Mouse (Mus musculus) T-helper 1 cell (primary cell): Measurements from ENCODE around the gene Atxn7l1.

Source experiments
- in situ Hi-C: fragments of 300-600 bp; cut with MboI, MseI; formaldehyde crosslinking; loops from one replicate; pipeline ENCODE4 v1.15.1; 2025; ENCODE audit warnings: high pct_unique_total_duplicates

The Atxn7l1 gene

DNA sequence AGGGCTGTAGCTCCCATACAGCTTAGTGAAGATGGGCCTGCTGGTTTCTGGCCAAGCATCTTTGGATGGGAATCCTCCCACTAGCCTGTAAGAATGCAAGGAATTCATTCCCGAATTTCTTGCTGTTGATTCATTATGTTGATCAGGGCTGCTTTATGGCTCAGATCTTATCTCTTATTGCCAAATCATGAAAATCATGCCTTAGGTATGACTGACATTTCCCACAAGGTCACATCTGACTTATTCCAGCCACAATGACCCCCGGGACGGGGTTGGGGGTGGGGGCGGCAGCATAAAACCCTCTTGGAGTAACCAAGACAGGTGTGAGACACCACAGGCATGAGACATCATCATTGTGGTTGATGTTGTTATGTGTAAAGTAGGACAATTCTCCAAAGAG, 34.4 kb downstream of the Atxn7l1 start:
- in situ Hi-C loops, result loop anchor here (5.0 kb wide), 1 partner anchor 100 kb away; no protein-coding TSS in a partner anchor

DNA sequence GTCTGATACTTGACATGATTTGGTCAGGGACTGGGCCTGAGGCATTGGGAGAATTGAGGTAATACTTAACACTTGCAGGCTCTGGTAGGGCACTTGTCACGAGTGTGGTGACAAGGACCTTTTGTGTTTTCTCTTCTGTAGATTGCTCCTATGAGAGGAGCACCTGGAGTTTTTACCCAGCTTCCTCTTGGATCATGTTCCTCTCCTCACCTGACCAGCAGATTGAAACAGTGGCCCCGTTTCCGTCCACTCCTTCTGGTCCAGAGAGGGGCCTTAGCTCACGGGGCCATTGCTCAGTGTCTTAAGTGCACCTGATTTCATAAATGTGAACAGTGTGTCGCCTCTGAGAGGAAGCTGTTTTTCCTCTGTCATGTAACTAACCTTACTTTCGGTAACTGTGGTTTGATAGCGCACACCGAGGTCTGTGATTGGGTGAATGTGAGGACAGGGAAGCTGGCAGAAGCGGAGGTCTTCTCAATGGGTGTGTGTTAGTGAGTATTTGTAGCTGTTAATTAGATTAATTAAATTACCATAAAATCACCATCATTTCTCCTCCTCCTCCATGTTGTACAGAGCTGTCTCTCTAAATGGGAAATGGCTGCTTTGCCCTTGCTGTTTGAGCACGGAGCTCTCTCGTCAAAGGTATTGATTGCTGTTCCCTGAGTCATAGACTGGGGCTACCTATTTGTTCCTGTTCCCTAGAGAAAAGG, 35.1 kb downstream of the Atxn7l1 start:
- in situ Hi-C loops, result loop anchor here (5.0 kb wide), 1 partner anchor 100 kb away; no protein-coding TSS in a partner anchor

DNA sequence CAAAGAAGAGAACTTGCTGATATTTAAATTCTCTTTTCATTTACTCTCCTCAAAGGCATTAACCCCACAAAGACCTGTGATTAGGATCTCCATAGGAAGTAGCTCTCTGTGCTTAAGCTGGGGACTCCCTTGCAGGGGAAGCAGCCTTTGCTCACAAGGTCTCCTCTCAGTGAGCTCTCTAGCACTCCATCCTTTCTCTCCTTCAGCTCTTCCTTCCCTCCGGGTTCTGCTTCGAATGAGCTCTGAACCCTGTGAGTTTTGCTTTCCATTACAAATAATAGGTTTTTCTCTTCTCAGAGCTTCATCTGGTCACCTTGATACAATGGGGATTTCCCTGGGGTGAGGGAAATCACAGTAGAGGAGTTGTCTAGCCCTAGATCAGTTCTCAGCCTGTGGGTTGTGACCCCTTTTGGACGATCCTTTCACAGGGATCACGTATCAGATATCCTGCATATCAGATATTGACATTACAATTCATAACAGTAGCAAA, 35.7 kb downstream of the Atxn7l1 start:
- in situ Hi-C loops, result loop anchor here (5.0 kb wide), 1 partner anchor 99 kb away; no protein-coding TSS in a partner anchor

DNA sequence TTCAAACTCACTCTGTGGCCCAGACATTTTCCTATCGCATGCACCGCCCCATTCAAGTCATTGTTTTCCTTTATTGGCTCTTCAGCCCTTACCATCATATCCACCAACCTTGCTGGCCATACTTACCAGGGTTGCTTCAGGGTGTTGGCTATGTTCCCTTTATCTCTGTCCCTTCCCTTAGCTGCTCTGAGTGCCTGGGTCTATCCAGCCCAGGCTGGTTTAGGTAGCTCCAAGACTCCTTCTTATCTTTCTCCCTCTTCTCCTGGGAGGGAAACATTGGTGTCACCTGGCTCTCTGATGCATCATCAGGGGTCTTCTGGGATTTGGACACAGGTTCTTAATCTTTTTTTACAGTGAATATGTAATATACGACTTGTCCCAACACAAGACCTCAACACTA, 36.6 kb downstream of the Atxn7l1 start:
- in situ Hi-C loops, result loop anchor here (5.0 kb wide), 1 partner anchor 98 kb away; no protein-coding TSS in a partner anchor

DNA sequence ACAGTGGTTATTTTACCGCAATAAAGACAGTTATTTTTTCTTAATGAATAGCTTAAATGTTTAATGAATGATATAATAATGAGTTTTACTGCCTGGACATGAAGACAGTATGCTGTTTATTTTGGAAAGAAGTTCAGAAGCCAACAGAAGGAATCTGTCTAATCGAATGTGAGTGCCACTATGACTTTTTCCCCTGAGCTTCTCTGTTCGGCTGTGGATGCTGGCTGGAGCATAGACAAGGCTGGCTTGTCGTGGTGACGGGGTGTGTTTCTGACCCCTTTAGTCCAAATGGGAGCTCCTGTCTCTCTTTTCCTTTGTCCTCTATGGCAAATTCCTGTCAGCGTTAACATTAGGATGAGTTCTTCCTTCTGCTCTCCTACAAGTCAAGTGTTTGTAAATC, 37.6 kb downstream of the Atxn7l1 start:
- in situ Hi-C loops, result no loop called here

DNA sequence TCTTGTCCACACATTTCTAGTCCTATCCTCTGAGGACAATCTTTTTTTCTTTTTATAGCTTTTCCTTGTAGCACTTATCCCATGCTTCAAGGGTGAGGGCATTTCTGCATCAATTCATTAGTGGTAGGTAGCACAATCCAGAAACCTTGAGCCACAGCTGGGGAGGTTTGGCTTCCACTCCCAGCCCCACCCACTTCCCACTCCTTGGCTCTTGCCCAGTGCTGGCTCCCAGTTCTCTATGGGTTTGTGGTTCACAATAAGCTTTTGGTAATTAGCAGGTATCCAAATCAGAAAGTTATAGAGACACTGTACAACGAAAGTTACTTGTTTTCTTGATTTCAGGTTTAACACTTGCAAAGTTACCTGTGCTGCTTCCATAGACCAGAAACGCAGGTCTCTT, 38.8 kb downstream of the Atxn7l1 start:
- in situ Hi-C loops, result no loop called here

DNA sequence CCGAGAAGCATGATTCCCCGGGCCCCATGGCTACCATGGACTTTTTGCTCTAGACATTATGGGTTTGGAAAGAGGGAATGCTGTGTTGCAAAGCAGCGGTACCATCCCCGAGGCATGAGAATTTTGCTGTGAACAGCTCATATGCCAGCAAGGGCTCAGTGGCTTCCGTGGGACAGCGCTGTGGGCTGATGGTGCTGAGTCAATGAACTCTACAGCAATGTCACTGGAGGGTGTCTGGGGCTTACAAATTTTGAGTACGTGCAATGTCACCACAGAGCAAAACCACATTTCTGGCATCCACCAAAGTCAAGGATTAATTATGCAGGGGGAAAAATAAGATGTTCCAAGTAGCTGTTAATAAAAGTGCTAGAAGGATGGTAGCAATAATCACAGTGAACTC, 42.6 kb downstream of the Atxn7l1 start:
- in situ Hi-C loops, result no loop called here

DNA sequence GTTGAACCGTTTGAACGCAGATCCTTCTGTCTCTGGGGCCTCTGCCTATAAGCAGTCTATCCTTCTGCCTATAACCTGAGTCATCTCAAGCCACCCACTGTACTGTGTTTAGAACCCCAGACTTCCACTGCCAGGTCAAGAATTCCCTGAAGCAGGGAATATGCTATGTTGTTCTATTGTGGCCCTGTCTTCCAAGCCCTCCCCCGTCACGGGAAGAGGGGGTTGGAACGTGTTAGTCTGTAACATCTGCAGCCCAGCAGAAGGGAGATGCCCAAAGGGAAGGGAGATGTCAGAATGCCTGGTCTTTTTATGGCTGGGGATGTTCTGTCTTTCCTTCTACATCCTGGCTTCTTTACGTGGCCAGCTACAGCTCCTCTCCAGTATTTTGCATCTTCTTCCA, 43.1 kb downstream of the Atxn7l1 start:
- in situ Hi-C loops, result no loop called here

DNA sequence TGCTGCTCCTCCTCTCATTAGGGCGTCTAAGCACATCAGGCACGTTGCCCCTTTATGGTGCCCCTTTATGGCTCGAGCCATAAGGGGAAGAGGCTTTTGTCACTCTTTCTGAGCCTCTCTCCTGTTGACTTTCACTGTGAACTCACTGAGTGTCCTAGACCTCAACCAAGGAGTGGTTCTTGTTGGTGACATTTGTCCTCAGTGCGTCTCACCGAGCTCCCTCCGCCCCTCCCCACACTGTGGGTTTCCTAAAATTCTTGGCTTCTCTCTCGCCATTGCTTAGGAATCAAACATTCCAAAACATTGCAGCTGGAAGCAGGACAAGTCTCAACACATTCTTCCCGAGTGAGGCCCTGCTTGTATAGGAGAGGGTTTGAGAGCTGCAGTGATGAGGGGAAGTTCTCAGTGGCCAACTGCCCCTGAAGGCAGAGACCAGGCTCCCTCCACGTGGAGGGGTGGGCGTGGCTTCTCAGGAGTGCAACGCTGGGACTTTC, 46.0 kb downstream of the Atxn7l1 start:
- in situ Hi-C loops, result no loop called here

DNA sequence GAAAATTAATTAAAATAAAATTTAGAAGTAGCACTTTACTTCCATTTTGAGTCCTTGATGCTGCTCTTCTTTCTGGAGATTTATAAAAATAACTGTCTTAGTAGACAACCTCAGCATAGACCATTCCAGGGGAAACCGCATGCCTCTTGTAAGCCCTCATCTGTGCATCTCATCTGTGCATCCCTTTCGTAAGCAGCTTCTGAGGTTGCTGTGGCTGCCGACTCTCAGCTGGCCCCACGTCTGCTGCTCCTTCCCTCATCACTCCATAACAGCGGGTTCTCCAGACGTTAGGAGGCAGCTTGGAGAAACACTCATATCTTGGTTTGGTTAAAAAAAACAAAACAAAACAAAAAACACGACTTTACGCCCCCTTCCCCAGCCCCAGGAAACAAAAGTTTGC, 47.7 kb downstream of the Atxn7l1 start:
- in situ Hi-C loops, result no loop called here

DNA sequence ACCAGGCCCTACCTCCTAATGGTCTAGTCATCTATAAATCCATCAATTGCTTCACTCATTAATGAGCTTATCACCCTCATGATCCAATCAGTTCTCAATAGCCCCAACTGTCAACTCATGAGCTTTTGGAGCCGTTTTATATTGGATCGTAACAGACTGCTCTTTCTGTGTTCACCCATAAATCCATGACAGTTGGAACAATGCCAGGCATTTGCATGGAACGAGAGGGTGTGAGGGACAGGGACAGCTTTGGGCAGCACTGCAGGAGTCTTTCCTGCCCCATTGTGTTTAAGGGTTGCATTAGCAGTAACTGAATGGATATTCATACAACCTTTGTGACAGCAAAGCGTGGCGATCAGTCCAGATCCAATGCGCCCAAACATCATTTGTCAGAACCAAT, 49.8 kb downstream of the Atxn7l1 start:
- in situ Hi-C loops, result no loop called here

DNA sequence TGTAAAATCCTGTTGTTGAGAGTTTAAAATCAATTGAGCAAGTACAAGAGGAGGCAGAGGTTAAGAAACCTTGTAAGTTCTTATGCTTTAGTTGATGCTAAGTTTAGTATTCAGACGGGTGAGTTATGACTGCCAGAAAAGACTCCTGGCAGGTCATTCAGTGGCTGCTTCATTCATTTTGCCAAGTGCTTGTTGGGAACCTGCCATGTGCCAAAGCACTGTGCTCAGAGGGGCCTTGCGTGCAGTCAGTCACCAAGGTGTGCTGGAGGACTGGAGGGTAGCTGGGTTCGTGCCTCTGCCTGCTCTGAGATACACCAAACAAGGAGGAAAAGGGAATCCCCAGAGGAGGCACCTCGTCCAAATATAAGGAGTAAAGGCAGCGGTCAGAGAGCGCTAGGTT, 50.3 kb downstream of the Atxn7l1 start:
- in situ Hi-C loops, result no loop called here

DNA sequence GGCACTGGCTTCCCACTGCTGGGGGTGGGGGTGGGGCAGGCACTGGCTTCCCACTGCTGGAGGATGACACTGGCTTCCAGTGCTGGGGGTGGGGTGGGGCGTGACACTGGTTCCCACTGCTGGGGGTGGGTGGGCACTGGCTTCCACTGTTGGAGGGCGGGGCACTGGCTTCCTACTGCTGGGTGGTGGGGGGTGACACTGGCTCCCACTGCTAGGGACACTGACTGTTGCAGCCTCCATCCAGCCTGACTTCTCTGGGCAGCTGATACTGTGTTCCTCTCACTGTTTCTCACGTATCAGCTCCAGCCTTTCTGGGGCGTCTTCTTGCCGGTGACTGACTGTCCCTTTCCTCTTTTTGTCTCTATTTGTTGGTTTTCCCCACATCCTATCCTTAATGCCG, 53.6 kb downstream of the Atxn7l1 start:
- in situ Hi-C loops, result no loop called here

DNA sequence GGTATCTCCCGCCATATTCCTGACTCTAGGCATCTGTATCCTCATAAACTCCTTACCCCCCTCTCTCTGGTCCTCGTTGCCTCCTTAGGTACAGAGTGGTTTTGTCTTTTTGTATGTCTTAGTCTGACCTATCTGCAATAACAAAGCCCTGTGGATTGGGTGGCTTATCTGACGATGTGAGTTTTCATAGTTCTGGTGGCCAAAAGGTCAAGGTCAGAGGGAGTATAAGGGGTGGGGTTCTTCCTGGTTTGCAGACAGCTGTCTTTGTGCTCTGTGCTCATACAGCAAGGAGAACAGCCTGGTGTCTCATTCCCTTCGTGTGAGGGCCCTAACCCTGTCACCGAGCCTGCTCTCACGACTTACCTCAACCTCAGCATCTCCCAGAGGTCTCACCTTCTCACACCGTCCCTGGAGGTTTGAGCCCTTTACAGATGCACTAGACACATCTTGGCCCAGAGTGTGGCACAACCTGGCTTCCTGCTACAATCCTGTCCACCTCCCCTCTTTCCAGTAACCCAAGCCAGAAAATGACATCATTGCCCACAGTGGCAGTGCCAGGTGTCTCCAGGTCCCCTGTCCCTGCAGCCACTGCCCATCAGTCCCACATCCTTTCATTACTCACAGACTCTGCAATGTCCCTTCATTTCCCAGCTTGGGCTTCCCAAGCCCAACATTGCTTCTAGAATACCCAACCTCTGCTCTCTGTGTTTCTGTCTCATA, 54.2 kb downstream of the Atxn7l1 start:
- in situ Hi-C loops, result no loop called here

DNA sequence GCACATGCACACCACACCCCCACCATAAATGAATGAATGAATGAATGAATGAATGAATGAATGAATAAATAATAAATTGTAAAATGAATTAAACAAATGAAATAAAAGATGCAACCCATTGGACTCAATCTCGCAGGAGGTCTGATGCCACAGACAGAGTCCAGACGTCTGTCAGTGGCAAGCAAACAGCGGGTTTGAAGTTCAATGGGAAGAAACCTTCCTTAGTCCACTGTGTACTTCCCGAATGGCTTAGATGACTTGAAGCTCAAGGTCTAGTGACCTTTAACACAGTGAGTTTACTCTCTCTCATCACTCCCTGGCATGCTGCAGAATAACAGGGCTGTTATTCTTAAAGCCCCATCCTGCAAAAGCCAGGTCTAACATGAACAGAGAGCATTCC, 57.8 kb downstream of the Atxn7l1 start:
- in situ Hi-C loops, result no loop called here

DNA sequence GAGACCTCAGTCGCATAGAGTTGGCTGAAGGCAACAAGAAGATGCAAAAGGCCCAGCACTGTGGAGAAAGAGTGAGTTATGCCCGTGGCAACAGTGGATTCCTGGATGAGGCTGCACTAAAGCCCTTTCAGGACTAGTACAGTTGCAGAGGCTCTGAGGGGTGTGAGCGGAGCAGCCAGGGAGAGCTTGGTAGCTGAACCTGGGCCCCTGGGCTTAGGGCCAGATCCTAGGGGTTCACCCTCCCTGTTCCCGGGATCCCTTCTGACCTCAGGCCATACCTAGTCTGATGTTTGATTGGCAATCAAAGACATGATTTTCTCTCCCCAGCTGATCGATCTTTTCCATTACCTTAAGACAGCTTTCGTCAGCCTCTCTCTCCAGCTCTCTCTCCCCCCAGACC, 58.8 kb downstream of the Atxn7l1 start:
- in situ Hi-C loops, result no loop called here

DNA sequence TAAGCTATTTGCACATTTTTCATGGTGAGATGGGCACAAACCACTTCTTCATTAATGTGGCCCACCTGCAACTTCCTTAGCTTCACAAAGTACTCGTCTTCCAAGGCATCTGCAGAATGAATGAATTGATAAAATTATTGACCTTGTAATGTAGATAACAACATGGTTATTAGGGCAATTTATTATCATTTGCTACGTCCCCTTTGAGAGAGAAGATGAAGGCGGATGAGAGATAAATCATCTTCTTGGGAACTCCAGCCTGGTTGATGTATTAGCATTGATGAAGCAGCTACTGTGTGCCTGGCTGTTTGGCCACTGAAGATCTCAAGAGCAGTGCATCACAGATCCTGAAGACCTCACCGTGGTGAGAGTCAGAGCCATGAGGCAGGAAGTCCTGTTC, 63.4 kb downstream of the Atxn7l1 start:
- in situ Hi-C loops, result no loop called here

DNA sequence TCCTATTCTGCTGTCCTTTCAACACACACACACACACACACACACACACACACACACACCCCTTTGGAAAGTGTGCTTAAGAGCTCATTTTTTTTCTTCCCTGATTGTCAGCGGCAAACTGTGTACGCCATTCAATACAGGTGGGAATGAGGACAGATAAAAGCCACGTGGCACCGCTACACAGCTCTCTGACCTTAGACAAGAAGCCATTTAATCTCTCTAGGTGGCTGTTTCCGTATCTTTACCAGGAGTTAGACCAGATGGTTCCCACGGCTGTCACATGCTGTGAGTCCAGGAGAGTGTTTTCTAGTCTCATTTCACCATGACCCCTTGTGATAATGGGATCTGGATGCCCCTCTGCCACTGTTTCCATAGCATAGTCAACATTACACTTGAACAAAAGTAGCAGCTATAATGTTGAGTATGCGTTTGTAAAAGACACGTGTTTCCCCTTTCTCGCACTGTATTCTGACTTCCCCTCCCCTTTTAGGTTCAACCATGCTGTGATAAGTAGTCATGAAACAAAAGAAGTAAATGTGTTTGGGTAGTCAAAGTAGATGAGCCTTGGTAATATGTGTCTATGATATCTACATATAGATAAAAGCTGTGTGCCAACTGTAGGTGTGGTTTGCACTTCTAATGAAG, 70.8 kb downstream of the Atxn7l1 start:
- in situ Hi-C loops, result loop anchor here (5.0 kb wide), 1 partner anchor 44 kb away; no protein-coding TSS in a partner anchor

DNA sequence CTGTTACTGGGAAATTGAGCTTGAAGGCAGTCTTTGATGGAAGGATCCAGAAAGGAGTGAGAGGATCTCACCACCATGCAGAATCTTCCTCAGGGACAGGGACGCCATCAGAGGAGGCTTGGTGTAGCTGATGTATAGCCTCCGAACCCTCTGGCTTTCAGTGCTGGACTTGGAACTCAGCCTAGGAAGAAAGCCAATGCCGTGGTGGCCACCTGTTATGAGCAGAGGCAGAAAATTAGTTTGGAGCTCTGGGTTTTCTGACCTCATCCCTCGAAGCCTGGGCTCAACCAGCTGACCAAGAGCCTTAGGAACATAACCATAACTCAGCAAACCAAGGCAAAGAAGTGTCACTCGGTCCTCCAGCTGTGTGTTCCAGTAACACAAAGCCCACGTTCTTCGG, 71.9 kb downstream of the Atxn7l1 start:
- in situ Hi-C loops, result loop anchor here (5.0 kb wide), 1 partner anchor 43 kb away; no protein-coding TSS in a partner anchor

DNA sequence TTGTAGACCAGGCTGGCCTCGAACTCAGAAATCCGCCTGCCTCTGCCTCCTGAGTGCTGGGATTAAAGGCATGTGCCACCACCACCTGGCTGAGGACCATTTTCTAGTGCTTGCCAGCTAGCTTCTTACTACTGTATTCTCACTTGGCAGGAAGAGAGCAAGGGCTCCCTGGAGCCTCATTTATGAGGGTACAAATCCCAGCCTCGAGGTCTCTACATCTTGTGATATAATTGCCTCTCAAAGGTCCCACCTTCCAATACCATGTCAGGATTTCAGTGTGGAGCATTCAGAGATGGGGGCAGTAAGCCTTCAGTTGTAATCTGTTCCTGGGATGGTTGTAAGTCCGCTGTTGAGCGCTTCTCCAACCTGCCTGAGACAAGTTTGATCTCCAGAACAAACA, 72.6 kb downstream of the Atxn7l1 start:
- in situ Hi-C loops, result no loop called here

DNA sequence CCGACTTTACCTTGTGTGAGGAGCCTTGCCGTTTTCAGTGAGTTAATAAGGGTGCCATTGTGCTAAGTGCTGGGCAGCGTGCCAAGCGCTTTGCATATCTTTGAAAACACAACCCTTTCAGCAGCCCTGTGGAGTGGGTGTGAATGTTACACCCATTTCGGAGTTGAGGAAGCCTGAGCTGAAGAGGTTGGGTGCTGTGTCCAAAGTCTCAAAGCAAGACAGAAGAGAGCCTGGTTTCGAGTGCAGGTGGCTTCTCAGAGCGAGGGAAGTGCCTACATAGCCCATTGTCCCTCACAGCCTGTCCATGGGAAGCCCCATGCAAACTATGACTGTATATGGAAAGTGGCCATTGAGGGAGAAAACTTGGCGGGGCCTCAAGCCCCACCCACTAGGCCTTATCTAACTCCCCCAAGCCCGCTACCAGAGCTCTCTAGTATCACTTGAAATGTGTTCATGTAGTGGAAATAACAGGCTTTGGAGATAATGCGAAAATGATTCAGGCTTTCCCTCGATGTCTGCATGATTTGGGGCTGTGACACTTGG, 73.1 kb downstream of the Atxn7l1 start:
- in situ Hi-C loops, result no loop called here

DNA sequence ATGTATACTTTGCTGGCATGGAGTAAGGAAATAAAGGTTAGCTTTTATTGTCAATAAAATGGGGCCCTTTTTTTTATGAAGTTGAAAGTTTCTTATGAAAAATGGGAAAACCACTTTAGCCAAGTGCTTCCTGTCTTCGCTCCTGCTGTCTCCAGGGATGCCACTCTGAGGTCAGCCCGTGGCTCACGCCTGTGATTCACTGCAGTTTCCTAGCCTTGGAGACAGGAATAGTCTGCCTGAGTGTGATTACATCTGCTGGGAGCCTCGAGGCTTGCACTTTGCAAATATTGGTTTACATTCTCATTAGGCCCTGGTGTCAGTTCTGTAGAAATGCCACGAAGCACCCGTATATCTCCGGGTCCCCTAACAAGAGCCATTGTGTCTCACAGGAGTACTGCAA, 74.7 kb downstream of the Atxn7l1 start:
- in situ Hi-C loops, result no loop called here
